Mouse (Mus musculus): ENCODE measurements around the gene 4931409K22Rik. TPM values are rescaled to one million over a fixed set of nuclear protein-coding genes. Genes with fewer than 3 reads are reported as not detected.

Gene 4931409K22Rik
- under 1 TPM in 1 of 2 experiments, not detected in 1; 0.02 TPM for polyA plus RNA-seq (2012; fragmentation: generic; extraction: Trizol)

GRCm38 (mm10) chr5:24556709-24557108 lies at the start of gene 4931409K22Rik:
Gene 4931409K22Rik (minus strand): TSS chr5:24556809.

GRCm38 (mm10) chr5:24586547-24587199 lies 30.1 kb upstream of the 4931409K22Rik start, which contains the start of gene Chpf2:
Gene Chpf2 (plus strand): TSS chr5:24586741.

GRCm38 (mm10) chr5:24577183-24577929 lies 20.7 kb upstream of the 4931409K22Rik start, which contains the start of gene Abcf2:
Gene Abcf2 (minus strand): TSS chr5:24577467.

GRCm38 (mm10) chr5:24540387-24541143 lies 16.0 kb downstream of the 4931409K22Rik start, which contains the start of gene Asb10:
Gene Asb10 (minus strand): TSS chr5:24540978.

GRCm38 (mm10) chr5:24526889-24527230 lies 29.7 kb downstream of the 4931409K22Rik start, which contains the start of gene Gbx1:
Gene Gbx1 (minus strand): TSS chr5:24527202.

Other genes with a start within 250 kb of the 4931409K22Rik start
- gene Kcnh2, start 205.2 kb downstream of the 4931409K22Rik start, polyA plus RNA-seq (2012; fragmentation: generic; extraction: Trizol) = 1 to 10 TPM in 1 of 2 experiments, under 1 TPM in 1; 0.64 to 1.5 TPM
- under 1 TPM; 0.12 to 0.16 TPM for gene Nos3, start 192.0 kb downstream of the 4931409K22Rik start, polyA plus RNA-seq (2012; fragmentation: generic; extraction: Trizol)
- gene Atg9b, start 164.7 kb downstream of the 4931409K22Rik start, polyA plus RNA-seq (2012; fragmentation: generic; extraction: Trizol) = under 1 TPM; 0.05 to 0.07 TPM
- gene Abcb8, start 163.1 kb downstream of the 4931409K22Rik start, polyA plus RNA-seq (2012; fragmentation: generic; extraction: Trizol) = 10 to 100 TPM; 37.0 to 55.6 TPM
- under 1 TPM; 0.05 to 0.72 TPM for gene Asic3, start 143.4 kb downstream of the 4931409K22Rik start, polyA plus RNA-seq (2012; fragmentation: generic; extraction: Trizol)
- gene Cdk5, start 133.3 kb downstream of the 4931409K22Rik start, polyA plus RNA-seq (2012; fragmentation: generic; extraction: Trizol) = 10 to 100 TPM; 35.5 to 47.7 TPM
- 10 to 100 TPM; 42.0 to 81.7 TPM for gene Slc4a2, start 133.0 kb downstream of the 4931409K22Rik start, polyA plus RNA-seq (2012; fragmentation: generic; extraction: Trizol)
- gene Fastk, start 111.5 kb downstream of the 4931409K22Rik start, polyA plus RNA-seq (2012; fragmentation: generic; extraction: Trizol) = 10 to 100 TPM; 71.2 to 86.2 TPM
- gene Tmub1, start 109.0 kb downstream of the 4931409K22Rik start, polyA plus RNA-seq (2012; fragmentation: generic; extraction: Trizol) = 10 to 100 TPM; 15.6 to 24.7 TPM
- 10 to 100 TPM; 87.5 to 91.0 TPM for gene Agap3, start 104.6 kb downstream of the 4931409K22Rik start, polyA plus RNA-seq (2012; fragmentation: generic; extraction: Trizol)
- under 1 TPM; 0.01 to 0.08 TPM for gene Gbx1, start 29.6 kb downstream of the 4931409K22Rik start, polyA plus RNA-seq (2012; fragmentation: generic; extraction: Trizol)
- under 1 TPM in 1 of 2 experiments, not detected in 1; 0.12 TPM for gene Asb10, start 15.8 kb downstream of the 4931409K22Rik start, polyA plus RNA-seq (2012; fragmentation: generic; extraction: Trizol)
- 10 to 100 TPM; 45.7 to 72.5 TPM for gene Abcf2, start 20.7 kb upstream of the 4931409K22Rik start, polyA plus RNA-seq (2012; fragmentation: generic; extraction: Trizol)
- gene Chpf2, start 29.9 kb upstream of the 4931409K22Rik start, polyA plus RNA-seq (2012; fragmentation: generic; extraction: Trizol) = 10 to 100 TPM; 13.6 to 31.3 TPM
- gene Smarcd3, start 67.6 kb upstream of the 4931409K22Rik start, polyA plus RNA-seq (2012; fragmentation: generic; extraction: Trizol) = 100 to 1,000 TPM in 1 of 2 experiments, 10 to 100 TPM in 1; 45.0 to 101 TPM
- gene Nub1, start 128.7 kb upstream of the 4931409K22Rik start, polyA plus RNA-seq (2012; fragmentation: generic; extraction: Trizol) = 10 to 100 TPM in 1 of 2 experiments, 1 to 10 TPM in 1; 6.4 to 56.8 TPM
- gene Wdr86, start 173.9 kb upstream of the 4931409K22Rik start, polyA plus RNA-seq (2012; fragmentation: generic; extraction: Trizol) = under 1 TPM in 1 of 2 experiments, not detected in 1; 0.38 TPM
- gene Crygn, start 201.2 kb upstream of the 4931409K22Rik start, polyA plus RNA-seq (2012; fragmentation: generic; extraction: Trizol) = 1 to 10 TPM in 1 of 2 experiments, under 1 TPM in 1; 0.94 to 4.4 TPM